Mouse (Mus musculus) E14TG2a.4 (cell line): ENCODE data around the gene Sucla2.

Experiments
- CTCF ChIP-seq: conservative IDR thresholded peaks from 2 replicates; pipeline ENCODE4 v1.5.1; 2014; ENCODE audit warnings: low read length
- NANOG ChIP-seq: IDR thresholded peaks from 2 replicates; pipeline ENCODE4 v1.6.1; 2014; ENCODE audit warnings: borderline replicate concordance, low read length, mixed read lengths
- POU5F1 ChIP-seq: IDR thresholded peaks from 2 replicates; pipeline ENCODE4 v1.6.1; 2014; ENCODE audit warnings: low read length, borderline replicate concordance

GRCm38 (mm10) chr14:73501283-73501682 is 23.8 kb upstream of the Sucla2 start:
- TF ChIP-seq CTCF = no peak
- no peak for TF ChIP-seq NANOG
- no peak for TF ChIP-seq POU5F1
